Comparison of ENCODE assay signal across 9 mouse cellular contexts in the genomic region with DNA sequence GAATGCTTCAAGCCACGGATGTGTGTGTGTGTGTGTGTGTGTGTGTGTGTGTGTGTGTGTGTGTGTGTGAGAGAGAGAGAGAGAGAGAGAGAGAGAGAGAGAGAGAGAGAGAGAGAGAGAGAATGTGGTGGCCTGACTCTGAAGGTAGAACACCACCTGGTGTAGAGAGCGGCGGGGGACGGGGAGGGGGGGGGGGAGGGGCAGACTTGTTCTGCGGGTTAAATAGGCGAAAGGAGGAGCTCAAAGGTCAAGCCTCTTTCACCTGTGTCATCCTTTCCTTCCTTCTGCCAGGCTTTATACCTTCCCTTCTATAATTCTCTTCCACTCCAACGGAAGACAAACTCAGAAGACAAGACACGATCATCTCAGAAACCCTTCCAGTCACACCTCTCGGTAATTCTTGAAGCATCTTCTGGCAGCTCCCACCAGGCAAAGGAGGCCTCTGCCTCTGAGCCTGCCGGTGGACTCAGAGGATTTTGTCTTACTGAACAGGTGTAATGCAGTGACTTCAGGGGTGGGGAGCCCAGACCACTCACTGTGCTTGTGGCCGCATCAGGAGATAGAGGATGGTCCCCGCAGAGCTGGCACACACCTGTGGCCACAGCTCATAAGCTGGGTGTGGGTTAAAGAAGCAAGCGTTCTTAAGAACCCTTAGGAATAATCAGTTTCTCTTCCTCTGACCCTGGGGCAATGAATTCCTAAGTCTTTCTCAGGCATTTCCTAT. TPM values are rescaled to one million over a fixed set of nuclear protein-coding genes. Genes with fewer than 3 reads are reported as not detected.
DNase-seq lines count a peak whose midpoint lies in the region; ATAC-seq and TF ChIP-seq lines count a peak whose summit lies in the region.
"Had no signal": no experiment of that assay in that cellular context is flagged by ENCODE, and none has a peak within 500 bp of the region (broad histone marks: within the 10 kb centered on the region; RNA-seq: fewer than 3 reads in every experiment).

No protein-coding gene starts in this region.

- H3K27ac ChIP-seq in heart, embryonic 11.5 days (ENCODE audit: low read depth, low read length) = no peak overlapping the region
- no peak overlapping the region for H3K27ac ChIP-seq in bone marrow macrophage, adult 2 months (ENCODE audit: insufficient read depth, low read depth, low read length)
- no peak overlapping the region for H3K27ac ChIP-seq in hindbrain, embryonic 13.5 days
- H3K27ac ChIP-seq in midbrain, embryonic 13.5 days = no peak overlapping the region

- no peak for DNase-seq in heart, postnatal 14 days
- DNase-seq in B cell, adult 2 months = no peak
- no peak for DNase-seq in gastrocnemius, postnatal 14 days
- no peak for DNase-seq in kidney, adult 8-10 months

- H3K27me3 ChIP-seq in heart, embryonic 11.5 days (ENCODE audit: control insufficient read depth, insufficient read depth, low read length) = peaks cover 10% of the 10 kb centered on the region; the same call in 1 of the 2 replicates
- peaks cover 27% of the 10 kb centered on the region for H3K27me3 ChIP-seq in hindbrain, embryonic 13.5 days
- peaks cover 26% of the 10 kb centered on the region for H3K27me3 ChIP-seq in midbrain, embryonic 13.5 days
- H3K27me3 ChIP-seq: CH12.LX had no signal

- no peak for TF ChIP-seq CTCF in bone marrow macrophage, adult 2 months (IDR thresholded peaks at IDR 0.05; ENCODE audit: low read depth, low read length)

- intact Hi-C loops in heart, postnatal 14 days (cut with DNase I) = no loop called here
- intact Hi-C loops in gastrocnemius, postnatal 14 days (cut with DNase I; ENCODE audit: low total_unique reads) = loop anchor here (10.0 kb wide), 2 partner anchors 88 to 132 kb away; no protein-coding TSS in a partner anchor

- no peaks in the 10 kb centered on the region; the same call in none of the 2 replicates for H3K4me1 ChIP-seq in heart, embryonic 11.5 days (ENCODE audit: control insufficient read depth, insufficient read depth, low read length)
- H3K4me1 ChIP-seq in bone marrow macrophage, adult 2 months (ENCODE audit: control insufficient read depth, insufficient read depth, low read length) = peaks cover 8% of the 10 kb centered on the region; the same call in 1 of the 2 replicates
- H3K4me1 ChIP-seq in hindbrain, embryonic 13.5 days (replicated peaks) = peaks cover 15% of the 10 kb centered on the region
- peaks cover 11% of the 10 kb centered on the region for H3K4me1 ChIP-seq in midbrain, embryonic 13.5 days (replicated peaks)

- TF ChIP-seq POLR2A in bone marrow macrophage, adult 2 months (IDR thresholded peaks at IDR 0.05; ENCODE audit: borderline replicate concordance, low read depth, low read length) = no peak

- peak overlapping the region; percentile 74 for H3K9ac ChIP-seq in heart, embryonic 11.5 days (ENCODE audit: low read depth, low read length)
- peak overlapping the region; percentile 79; the same call in 1 of the 2 replicates for H3K9ac ChIP-seq in hindbrain, embryonic 13.5 days
- peak overlapping the region; percentile 65; the same call in 1 of the 2 replicates for H3K9ac ChIP-seq in midbrain, embryonic 13.5 days (replicated peaks)

- H3K9me3 ChIP-seq in heart, embryonic 11.5 days (replicated peaks; ENCODE audit: control insufficient read depth, low read length) = no peaks in the 10 kb centered on the region
- H3K9me3 ChIP-seq in hindbrain, embryonic 13.5 days = no peaks in the 10 kb centered on the region
- no peaks in the 10 kb centered on the region for H3K9me3 ChIP-seq in midbrain, embryonic 13.5 days

- peak overlapping the region; percentile 96 for H3K4me2 ChIP-seq in heart, embryonic 11.5 days
- peak overlapping the region; percentile 95 for H3K4me2 ChIP-seq in hindbrain, embryonic 13.5 days
- peak overlapping the region; percentile 92 for H3K4me2 ChIP-seq in midbrain, embryonic 13.5 days (replicated peaks)

- H3K36me3 ChIP-seq in heart, embryonic 11.5 days (ENCODE audit: control insufficient read depth, insufficient read depth, low read length) = no peaks in the 10 kb centered on the region
- H3K36me3 ChIP-seq in hindbrain, embryonic 13.5 days = no peaks in the 10 kb centered on the region
- no peaks in the 10 kb centered on the region for H3K36me3 ChIP-seq in midbrain, embryonic 13.5 days

- 28% methylated on average over 10 of the region's 13 CpGs for WGBS in heart, embryonic 11.5 days (ENCODE audit: insufficient replicate concordance)
- 37% methylated on average over 9 of the region's 13 CpGs for WGBS in hindbrain, embryonic 13.5 days
- 20% methylated on average over 11 of the region's 13 CpGs for WGBS in midbrain, embryonic 13.5 days

- H3K4me3 ChIP-seq in heart, embryonic 11.5 days (ENCODE audit: low read depth, low read length) = peak overlapping the region; percentile 60
- peak overlapping the region; percentile 64 for H3K4me3 ChIP-seq in bone marrow macrophage, adult 2 months (ENCODE audit: insufficient read depth, low read length)
- peak overlapping the region; percentile 54 for H3K4me3 ChIP-seq in hindbrain, embryonic 13.5 days
- H3K4me3 ChIP-seq in midbrain, embryonic 13.5 days (replicated peaks) = peak overlapping the region; percentile 47

- no peak for ATAC-seq in heart, embryonic 11.5 days (replicated peaks; ENCODE audit: insufficient number of reproducible peaks, low FRiP score, low TSS enrichment)
- 0 out of 2 replicates have a peak, but pooled peaks have one; percentile 14 for ATAC-seq in hindbrain, embryonic 13.5 days (ENCODE audit: low FRiP score)
- ATAC-seq in midbrain, embryonic 13.5 days = no peak

RNA-seq across cellular contexts. Expression of gene Stard13, which starts 0.9 kb away (rescaled TPM):
- 1.4 and 3.0 TPM in 2 replicates for polyA plus RNA-seq in heart, embryonic 11.5 days (2014; fragmentation: Nextera tagmentation; extraction: Ambion mirVana)
- 10 to 100 TPM; 23.0 to 23.3 TPM for total RNA-seq in heart, postnatal 14 days (2021)
- polyA plus RNA-seq in bone marrow macrophage, adult 2 months (2012; ENCODE audit: insufficient read depth, insufficient read length, missing spikeins) = 0.19 and 0.50 TPM in 2 replicates
- 7.1 and 7.9 TPM in 2 replicates for polyA plus RNA-seq in hindbrain, embryonic 13.5 days (2015; fragmentation: Nextera tagmentation; extraction: Ambion mirVana)
- polyA plus RNA-seq in midbrain, embryonic 13.5 days (2015; fragmentation: Nextera tagmentation; extraction: Ambion mirVana) = 3.0 and 3.9 TPM in 2 replicates
- total RNA-seq in gastrocnemius, postnatal 14 days (2021) = 10 to 100 TPM; 10.9 to 13.5 TPM
